Mouse (Mus musculus): ENCODE results near the gene Lsm11. TPM values are rescaled to one million over a fixed set of nuclear protein-coding genes. Genes with fewer than 3 reads are reported as not detected.

Gene Lsm11
- 3.9 and 4.9 TPM in 2 replicates for polyA plus RNA-seq (2015; fragmentation: Nextera tagmentation; extraction: Ambion mirVana)

GRCm38 (mm10) chr11:45944643-45945156, at the start of gene Lsm11:
TSS of gene Lsm11 (minus strand) at chr11:45944935.

DNA sequence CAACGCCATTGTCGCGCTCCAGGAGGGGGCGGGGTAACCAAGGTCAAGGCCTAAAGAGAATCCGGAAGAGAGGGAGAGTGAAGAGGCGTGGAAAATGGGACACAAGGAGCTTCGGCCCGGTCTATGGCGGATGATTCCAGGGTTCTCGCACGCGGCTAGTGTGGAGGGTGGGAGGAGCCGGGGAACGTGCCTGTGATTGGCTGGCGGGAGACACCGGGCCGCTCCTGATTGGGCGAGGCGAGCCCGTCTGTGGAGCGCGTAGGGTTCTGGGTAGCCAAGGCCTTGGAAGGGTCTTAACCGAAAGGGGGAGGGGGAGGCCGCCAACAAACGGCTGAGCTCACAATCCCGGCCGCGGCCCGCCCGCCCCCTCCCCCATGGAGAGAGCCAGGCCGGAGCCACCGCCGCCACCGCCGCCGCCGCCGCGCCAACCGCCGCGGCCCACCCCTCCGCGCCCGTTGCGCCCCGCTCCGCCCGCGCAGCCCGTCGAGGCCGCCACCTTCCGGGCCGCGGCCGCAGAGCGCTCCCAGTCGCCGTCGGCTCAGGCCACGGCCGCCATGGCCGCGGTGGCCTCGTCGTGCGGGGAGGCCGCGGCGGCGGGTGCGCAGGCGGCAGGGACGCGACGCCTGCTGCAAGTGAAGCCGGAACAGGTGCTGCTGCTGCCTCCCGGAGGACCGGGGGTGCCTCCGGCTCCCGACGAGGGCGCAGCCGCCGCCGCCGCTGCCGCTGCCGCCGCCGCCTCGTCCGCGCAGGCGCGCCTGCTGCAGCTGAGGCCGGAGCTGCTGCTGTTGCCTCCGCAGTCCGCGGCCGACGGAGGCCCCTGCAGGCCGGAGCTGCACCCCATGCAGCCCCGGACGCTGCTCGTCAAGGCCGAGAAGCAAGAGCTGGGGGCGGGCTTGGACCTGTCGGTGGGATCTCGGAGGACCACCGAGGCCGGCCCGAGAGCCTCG, 35.5 kb upstream of the Lsm11 start, which contains the start of gene Sox30:
Sox30 (plus strand) TSS at position 365 of the 947 bp plus-strand sequence.

DNA sequence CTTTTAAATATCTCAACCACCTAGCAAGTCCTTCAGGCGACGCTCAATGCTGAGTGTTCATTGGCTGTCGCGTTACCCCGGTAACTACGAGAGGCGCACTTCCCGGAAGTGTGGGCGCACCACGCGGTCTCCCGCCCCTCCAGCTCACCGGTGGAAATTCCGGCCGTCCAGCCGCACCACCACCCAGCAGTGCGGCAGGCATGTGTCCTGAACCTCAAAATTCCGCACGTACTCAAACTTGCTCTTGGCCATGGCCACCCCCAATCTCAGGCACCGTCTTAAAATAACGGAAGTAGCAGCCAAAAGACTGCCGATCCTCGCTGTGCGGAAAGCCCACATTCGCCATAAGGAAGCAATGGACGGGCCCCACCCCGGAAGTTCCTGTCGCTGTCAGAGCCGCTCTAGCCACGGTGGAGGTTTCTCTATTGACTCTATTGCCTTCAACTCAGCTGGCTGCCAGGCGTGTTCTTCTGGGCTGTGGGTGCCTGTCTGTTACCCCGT, 10.4 kb upstream of the Lsm11 start, which contains the start of gene Thg1l:
Thg1l (minus strand) TSS at position 368 of the 501 bp plus-strand sequence.

Other genes with a start within 250 kb of the Lsm11 start
- 51.3 and 59.7 TPM in 2 replicates for gene Clint1, start 92.9 kb downstream of the Lsm11 start, polyA plus RNA-seq (2015; fragmentation: Nextera tagmentation; extraction: Ambion mirVana)
- gene Thg1l, start 10.6 kb upstream of the Lsm11 start, polyA plus RNA-seq (2015; fragmentation: Nextera tagmentation; extraction: Ambion mirVana) = 8.4 and 9.1 TPM in 2 replicates
- gene Sox30, start 35.4 kb upstream of the Lsm11 start, polyA plus RNA-seq (2015; fragmentation: Nextera tagmentation; extraction: Ambion mirVana) = 0.10 TPM in 1 of 2 replicates, not detected in the other
- 6.7 and 8.5 TPM in 2 replicates for gene Gm12166, start 107.4 kb upstream of the Lsm11 start, polyA plus RNA-seq (2015; fragmentation: Nextera tagmentation; extraction: Ambion mirVana)
- gene Adam19, start 111.1 kb upstream of the Lsm11 start, polyA plus RNA-seq (2015; fragmentation: Nextera tagmentation; extraction: Ambion mirVana) = 6.3 and 8.3 TPM in 2 replicates
- gene Nipal4, start 221.6 kb upstream of the Lsm11 start, polyA plus RNA-seq (2015; fragmentation: Nextera tagmentation; extraction: Ambion mirVana) = 0.33 and 0.51 TPM in 2 replicates